Mouse (Mus musculus): Measurements from ENCODE around the gene Fev. TPM values are rescaled to one million over a fixed set of nuclear protein-coding genes. Genes with fewer than 3 reads are reported as not detected.
A peak's percentile ranks its signal among the peaks of the same experiment; 100 is the strongest.

The Fev gene
- polyA plus RNA-seq, 1 experiment, result 1.1 TPM

GRCm38 (mm10) chr1:74872218-74872617 is 13.0 kb downstream of the Fev start:
- no peak for DNase-seq
- Histone ChIP-seq H3K27ac (ENCODE audit: insufficient read depth, low read length) (no peak overlapping the region), H3K4me1 (ENCODE audit: control insufficient read depth, insufficient read depth, low read length) (no peaks in the 10 kb centered on the region), H3K4me3 (replicated peaks; ENCODE audit: insufficient read depth, low read depth, low read length) (no peak overlapping the region), H3K27me3 (ENCODE audit: control insufficient read depth, insufficient read depth, low read length) (no peaks in the 10 kb centered on the region)
- TF ChIP-seq CTCF (IDR thresholded peaks at IDR 0.05; ENCODE audit: borderline replicate concordance, insufficient read depth, low read depth, low read length) (no peak), POLR2A (IDR thresholded peaks at IDR 0.05; ENCODE audit: borderline replicate concordance, insufficient read depth, low read length) (no peak)
- WGBS, result 40% methylated on average over 2 of the region's 2 CpGs

GRCm38 (mm10) chr1:74861783-74862182 is 23.4 kb downstream of the Fev start:
- DNase-seq, result no peak
- no peak overlapping the region for H3K27ac ChIP-seq (ENCODE audit: insufficient read depth, low read length)
- H3K4me3 ChIP-seq (replicated peaks; ENCODE audit: insufficient read depth, low read depth, low read length), result no peak overlapping the region
- no peaks in the 10 kb centered on the region for H3K4me1 ChIP-seq (ENCODE audit: control insufficient read depth, insufficient read depth, low read length)
- H3K27me3 ChIP-seq (ENCODE audit: control insufficient read depth, insufficient read depth, low read length), result no peaks in the 10 kb centered on the region
- no peak for TF ChIP-seq POLR2A (IDR thresholded peaks at IDR 0.05; ENCODE audit: borderline replicate concordance, insufficient read depth, low read length)
- peak; percentile 25; the same call in 1 of the 2 replicates for TF ChIP-seq CTCF (IDR thresholded peaks at IDR 0.05; ENCODE audit: borderline replicate concordance, insufficient read depth, low read depth, low read length)

GRCm38 (mm10) chr1:74859223-74859984 is 25.8 kb downstream of the Fev start:
- Histone ChIP-seq H3K27me3 (ENCODE audit: control insufficient read depth, insufficient read depth, low read length) (no peaks in the 10 kb centered on the region), H3K4me1 (ENCODE audit: control insufficient read depth, insufficient read depth, low read length) (no peaks in the 10 kb centered on the region), H3K4me3 (replicated peaks; ENCODE audit: insufficient read depth, low read depth, low read length) (no peak overlapping the region), H3K27ac (ENCODE audit: insufficient read depth, low read length) (no peak overlapping the region)
- TF ChIP-seq POLR2A (IDR thresholded peaks at IDR 0.05; ENCODE audit: borderline replicate concordance, insufficient read depth, low read length) (no peak), CTCF (IDR thresholded peaks at IDR 0.05; ENCODE audit: borderline replicate concordance, insufficient read depth, low read depth, low read length) (no peak)
- 36% methylated on average over 6 of the region's 6 CpGs for WGBS
- peak; percentile 19 to 22 for DNase-seq

- Histone ChIP-seq H3K27ac (ENCODE audit: insufficient read depth, low read length) (no peak overlapping the region), H3K27me3 (ENCODE audit: control insufficient read depth, insufficient read depth, low read length) (no peaks in the 10 kb centered on the region), H3K4me3 (replicated peaks; ENCODE audit: insufficient read depth, low read depth, low read length) (peak overlapping the region; percentile 64), H3K4me1 (ENCODE audit: control insufficient read depth, insufficient read depth, low read length) (no peaks in the 10 kb centered on the region)
- TF ChIP-seq POLR2A (IDR thresholded peaks at IDR 0.05; ENCODE audit: borderline replicate concordance, insufficient read depth, low read length), result no peak
- no peak for TF ChIP-seq CTCF (IDR thresholded peaks at IDR 0.05; ENCODE audit: borderline replicate concordance, insufficient read depth, low read depth, low read length)
- 2% methylated on average over 16 of the region's 16 CpGs for WGBS
- no peak for DNase-seq
Measured at GRCm38 (mm10) chr1:74858805-74859204, 26.4 kb downstream of the Fev start.

GRCm38 (mm10) chr1:74858171-74858719 is 27.0 kb downstream of the Fev start:
- Histone ChIP-seq H3K27me3 (ENCODE audit: control insufficient read depth, insufficient read depth, low read length) (no peaks in the 10 kb centered on the region), H3K4me3 (replicated peaks; ENCODE audit: insufficient read depth, low read depth, low read length) (peak overlapping the region; percentile 83), H3K27ac (ENCODE audit: insufficient read depth, low read length) (peak overlapping the region; percentile 93), H3K4me1 (ENCODE audit: control insufficient read depth, insufficient read depth, low read length) (no peaks in the 10 kb centered on the region)
- TF ChIP-seq CTCF (IDR thresholded peaks at IDR 0.05; ENCODE audit: borderline replicate concordance, insufficient read depth, low read depth, low read length), result no peak
- peak; percentile 82 for TF ChIP-seq POLR2A (IDR thresholded peaks at IDR 0.05; ENCODE audit: borderline replicate concordance, insufficient read depth, low read length)
- WGBS, result under 1% methylated on average over 29 of the region's 29 CpGs
- DNase-seq, result peak; percentile 97 to 98

GRCm38 (mm10) chr1:74857677-74858076 is 27.5 kb downstream of the Fev start:
- Histone ChIP-seq H3K4me1 (ENCODE audit: control insufficient read depth, insufficient read depth, low read length) (no peaks in the 10 kb centered on the region), H3K27me3 (ENCODE audit: control insufficient read depth, insufficient read depth, low read length) (no peaks in the 10 kb centered on the region), H3K27ac (ENCODE audit: insufficient read depth, low read length) (peak overlapping the region; percentile 93), H3K4me3 (replicated peaks; ENCODE audit: insufficient read depth, low read depth, low read length) (peak overlapping the region; percentile 83)
- TF ChIP-seq POLR2A (IDR thresholded peaks at IDR 0.05; ENCODE audit: borderline replicate concordance, insufficient read depth, low read length) (no peak), CTCF (IDR thresholded peaks at IDR 0.05; ENCODE audit: borderline replicate concordance, insufficient read depth, low read depth, low read length) (no peak)
- peak; percentile 34 to 40 for DNase-seq
- 22% methylated on average over 4 of the region's 4 CpGs for WGBS

- 21% methylated on average over 20 of the region's 20 CpGs for WGBS
- H3K27ac ChIP-seq (ENCODE audit: insufficient read depth, low read length), result peak overlapping the region; percentile 93; the same call in 1 of the 2 replicates
- no peak for TF ChIP-seq CTCF (IDR thresholded peaks at IDR 0.05; ENCODE audit: borderline replicate concordance, insufficient read depth, low read depth, low read length)
- no peak for TF ChIP-seq POLR2A (IDR thresholded peaks at IDR 0.05; ENCODE audit: borderline replicate concordance, insufficient read depth, low read length)
- no peaks in the 10 kb centered on the region for H3K27me3 ChIP-seq (ENCODE audit: control insufficient read depth, insufficient read depth, low read length)
- H3K4me3 ChIP-seq (replicated peaks; ENCODE audit: insufficient read depth, low read depth, low read length), result peak overlapping the region; percentile 83
- DNase-seq, result peak; percentile 34 to 46
- H3K4me1 ChIP-seq (ENCODE audit: control insufficient read depth, insufficient read depth, low read length), result no peaks in the 10 kb centered on the region
Measured at GRCm38 (mm10) chr1:74857201-74857600, 28.0 kb downstream of the Fev start.

GRCm38 (mm10) chr1:74856791-74857190 is 28.4 kb downstream of the Fev start:
- 5% methylated on average over 7 of the region's 7 CpGs for WGBS
- Histone ChIP-seq H3K27me3 (ENCODE audit: control insufficient read depth, insufficient read depth, low read length) (no peaks in the 10 kb centered on the region), H3K27ac (ENCODE audit: insufficient read depth, low read length) (peak overlapping the region; percentile 22; the same call in 1 of the 2 replicates), H3K4me1 (ENCODE audit: control insufficient read depth, insufficient read depth, low read length) (no peaks in the 10 kb centered on the region), H3K4me3 (replicated peaks; ENCODE audit: insufficient read depth, low read depth, low read length) (peak overlapping the region; percentile 73)
- DNase-seq, result peak; percentile 43 to 52
- TF ChIP-seq CTCF (IDR thresholded peaks at IDR 0.05; ENCODE audit: borderline replicate concordance, insufficient read depth, low read depth, low read length) (no peak), POLR2A (IDR thresholded peaks at IDR 0.05; ENCODE audit: borderline replicate concordance, insufficient read depth, low read length) (peak; percentile 17; the same call in 1 of the 2 replicates)

Measured in cerebellum, adult 2 months (tissue).